Mouse (Mus musculus) lung, embryonic 14.5 days (tissue): ENCODE data around the gene 2310022A10Rik. TPM values are rescaled to one million over a fixed set of nuclear protein-coding genes. Genes with fewer than 3 reads are reported as not detected.

ENCODE experiments used
- ATAC-seq: fragments of 200-750 bp; cut with Nextera tagmentation; 2 replicates; pipeline ENCODE4 v1.8.0; 2017; ENCODE audit warnings: mild to moderate bottlenecking, moderate TSS enrichment, moderate library complexity; ENCODE audit not compliant: insufficient read depth
- DNase-seq: peaks from one replicate; pipeline ENCODE4 v3.0.0-alpha.2; 2015
- H3K27ac ChIP-seq: fragments of 300-500 bp; sonication (generic); 2 replicates; pipeline ENCODE4 v1.5.1; 2014; ENCODE audit warnings: low read depth, mild to moderate bottlenecking, moderate library complexity
- H3K27me3 ChIP-seq: fragments of 300-500 bp; sonication (generic); 2 replicates; pipeline ENCODE4 v1.6.1; 2014; ENCODE audit warnings: low read length, control low read depth; ENCODE audit not compliant: insufficient read depth
- H3K36me3 ChIP-seq: fragments of 300-500 bp; sonication (generic); 2 replicates; pipeline ENCODE4 v1.6.1; 2014; ENCODE audit warnings: control low read depth; ENCODE audit not compliant: insufficient read depth
- H3K4me1 ChIP-seq: fragments of 300-500 bp; sonication (generic); 2 replicates; pipeline ENCODE4 v1.6.1; 2014; ENCODE audit warnings: antibody characterized with exemption, control low read depth; ENCODE audit not compliant: insufficient read depth
- H3K4me2 ChIP-seq: fragments of 300-500 bp; sonication (generic); 2 replicates; pipeline ENCODE4 v1.6.1; 2014; ENCODE audit warnings: mild to moderate bottlenecking
- H3K4me3 ChIP-seq: fragments of 300-500 bp; sonication (generic); 2 replicates; pipeline ENCODE4 v1.5.1; 2014; ENCODE audit warnings: low read depth, low read length
- H3K9ac ChIP-seq: fragments of 300-500 bp; sonication (generic); 2 replicates; pipeline ENCODE4 v1.6.1; 2014
- H3K9me3 ChIP-seq: fragments of 300-500 bp; sonication (generic); 2 replicates; pipeline ENCODE4 v1.6.1; 2016; ENCODE audit warnings: low read depth, low read length, control low read depth
- CTCF ChIP-seq: IDR thresholded peaks from 2 replicates; pipeline ENCODE4 v1.5.1; 2016; ENCODE audit warnings: antibody characterized with exemption, low read depth
- WGBS: fragments of 180-500 bp; shearing (Covaris S2); extraction: QIAGEN DNeasy Blood & Tissue Kit; methylation state at CpG from one replicate; pipeline ENCODE4 v1.1.7; 2014; 5-methylcytosine and 5-hydroxymethylcytosine counted together
- polyA plus RNA-seq: library from polyadenylated mRNA; unstranded; fragments of >200 nt; fragmentation: Nextera tagmentation; extraction: Ambion mirVana; gene quantifications from 2 replicates; pipeline ENCODE4 v1.2.1, GENCODE M21; 2014

2310022A10Rik gene
- polyA plus RNA-seq, 1 experiment from 2014 or later, result 25.4 TPM

GRCm38 (mm10) chr7:27610871-27611270, 57.8 kb downstream of the 2310022A10Rik start:
- Histone ChIP-seq H3K36me3 (peaks cover 42% of the 10 kb centered on the region), H3K4me1 (peaks cover 9% of the 10 kb centered on the region; the same call in 1 of the 2 replicates), H3K9me3 (no peaks in the 10 kb centered on the region), H3K27me3 (no peaks in the 10 kb centered on the region), H3K9ac (no peak overlapping the region), H3K4me2 (no peak overlapping the region), H3K4me3 (no peak overlapping the region), H3K27ac (no peak overlapping the region)
- 90% methylated on average over 5 of the region's 5 CpGs for WGBS
- ATAC-seq, result no peak
- no peak for DNase-seq
- no peak for TF ChIP-seq CTCF

DNA sequence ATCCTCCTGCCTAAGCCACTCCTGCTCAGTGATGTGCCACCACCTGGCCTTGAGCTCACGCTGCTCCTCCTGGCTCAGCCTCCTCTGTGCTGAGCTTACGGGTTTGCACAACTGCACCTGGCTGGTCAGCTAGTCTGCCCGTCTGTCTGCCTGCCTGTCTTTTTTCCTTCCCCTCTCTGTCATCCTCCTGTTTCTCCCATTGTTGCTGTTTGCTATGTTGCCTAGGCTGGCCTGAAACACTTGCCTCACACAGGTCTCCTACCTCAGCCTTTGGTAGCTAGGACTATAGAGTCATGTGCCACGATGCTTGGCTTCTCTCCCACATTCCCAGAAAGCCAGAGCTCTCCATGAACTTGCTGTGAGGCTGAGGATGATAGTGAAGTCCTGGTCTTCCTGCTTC, 59.9 kb downstream of the 2310022A10Rik start:
- 79% methylated on average over 4 of the region's 4 CpGs for WGBS
- H3K9ac ChIP-seq, result no peak overlapping the region

GRCm38 (mm10) chr7:27613751-27614499, 60.9 kb downstream of the 2310022A10Rik start:
- Histone ChIP-seq H3K36me3 (peaks cover 59% of the 10 kb centered on the region), H3K9me3 (no peaks in the 10 kb centered on the region), H3K4me2 (no peak overlapping the region), H3K27ac (no peak overlapping the region), H3K27me3 (no peaks in the 10 kb centered on the region), H3K9ac (no peak overlapping the region), H3K4me3 (no peak overlapping the region), H3K4me1 (no peaks in the 10 kb centered on the region)
- no peak for TF ChIP-seq CTCF
- DNase-seq (no peak), ATAC-seq (no peak)
- WGBS, result 72% methylated on average over 8 of the region's 8 CpGs

More for the DNA sequence above, 59.9 kb downstream of the 2310022A10Rik start:
- DNase-seq (no peak), ATAC-seq (no peak)
- no peak overlapping the region for H3K27ac ChIP-seq
- no peaks in the 10 kb centered on the region for H3K9me3 ChIP-seq
- no peak overlapping the region for H3K4me2 ChIP-seq
- H3K27me3 ChIP-seq, result no peaks in the 10 kb centered on the region
- no peaks in the 10 kb centered on the region for H3K4me1 ChIP-seq
- no peak overlapping the region for H3K4me3 ChIP-seq
- H3K36me3 ChIP-seq, result peaks cover 59% of the 10 kb centered on the region
- TF ChIP-seq CTCF, result no peak

- TF ChIP-seq CTCF, result no peak
- H3K4me2 ChIP-seq, result no peak overlapping the region
- ATAC-seq, result no peak
- DNase-seq, result no peak
- no peaks in the 10 kb centered on the region for H3K4me1 ChIP-seq
- no peaks in the 10 kb centered on the region for H3K9me3 ChIP-seq
- H3K27me3 ChIP-seq, result no peaks in the 10 kb centered on the region
- no peak overlapping the region for H3K4me3 ChIP-seq
- H3K27ac ChIP-seq, result no peak overlapping the region
- H3K36me3 ChIP-seq, result peaks cover 85% of the 10 kb centered on the region
- no peak overlapping the region for H3K9ac ChIP-seq
- WGBS, result 85% methylated on average over 6 of the region's 6 CpGs
Measured at GRCm38 (mm10) chr7:27621028-27621427, 68.0 kb downstream of the 2310022A10Rik start.

GRCm38 (mm10) chr7:27622234-27622633, 69.2 kb downstream of the 2310022A10Rik start:
- peaks cover 83% of the 10 kb centered on the region for H3K36me3 ChIP-seq
- no peaks in the 10 kb centered on the region for H3K4me1 ChIP-seq
- TF ChIP-seq CTCF, result no peak

GRCm38 (mm10) chr7:27624967-27625366, 71.9 kb downstream of the 2310022A10Rik start:
- Histone ChIP-seq H3K4me3 (no peak overlapping the region), H3K4me2 (no peak overlapping the region), H3K36me3 (peaks cover 85% of the 10 kb centered on the region), H3K9ac (no peak overlapping the region), H3K27me3 (no peaks in the 10 kb centered on the region), H3K27ac (no peak overlapping the region), H3K4me1 (no peaks in the 10 kb centered on the region), H3K9me3 (no peaks in the 10 kb centered on the region)
- ATAC-seq, result no peak
- no peak for TF ChIP-seq CTCF
- no peak for DNase-seq

More at GRCm38 (mm10) chr7:27622234-27622633, 69.2 kb downstream of the 2310022A10Rik start:
- H3K27me3 ChIP-seq, result no peaks in the 10 kb centered on the region
- H3K27ac ChIP-seq, result no peak overlapping the region
- DNase-seq (no peak), ATAC-seq (no peak)
- H3K9me3 ChIP-seq, result no peaks in the 10 kb centered on the region
- H3K9ac ChIP-seq, result no peak overlapping the region
- 55% methylated on average over 1 of the region's 1 CpGs for WGBS
- no peak overlapping the region for H3K4me3 ChIP-seq
- no peak overlapping the region for H3K4me2 ChIP-seq

DNA sequence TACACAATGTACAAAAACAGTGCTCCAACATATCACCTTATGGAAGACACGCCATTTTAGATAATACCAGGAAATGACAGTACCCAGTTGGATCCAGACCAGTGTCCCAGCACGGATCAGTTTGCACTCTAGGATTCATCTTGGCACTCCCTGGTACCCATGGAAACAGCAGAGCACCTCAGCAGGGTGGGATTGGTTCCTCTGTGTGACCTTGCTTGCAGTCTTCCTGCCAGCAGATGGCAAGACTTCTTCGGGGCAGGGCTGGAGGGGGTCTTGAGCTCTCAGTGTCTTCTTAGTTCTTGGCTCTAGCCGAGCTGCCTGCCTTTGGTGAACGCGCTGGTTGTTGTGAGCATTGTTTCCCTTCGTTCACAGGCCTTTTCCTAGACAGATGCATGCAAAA, 74.7 kb downstream of the 2310022A10Rik start:
- TF ChIP-seq CTCF, result no peak
- H3K9me3 ChIP-seq, result no peaks in the 10 kb centered on the region
- H3K4me3 ChIP-seq, result no peak overlapping the region
- no peak overlapping the region for H3K4me2 ChIP-seq
- no peak overlapping the region for H3K9ac ChIP-seq
- 87% methylated on average over 7 of the region's 7 CpGs for WGBS
- ATAC-seq (no peak), DNase-seq (no peak)
- H3K27ac ChIP-seq, result no peak overlapping the region
- H3K36me3 ChIP-seq, result peaks cover 82% of the 10 kb centered on the region
- no peaks in the 10 kb centered on the region for H3K4me1 ChIP-seq
- no peaks in the 10 kb centered on the region for H3K27me3 ChIP-seq
